Mouse (Mus musculus) kidney, postnatal 25 days (tissue): ENCODE results near the gene Olfr235.
"Not testable (repeated sequence)": the region's sequence is repeated elsewhere in the genome, so short reads cannot be mapped to it uniquely, and the experiment has no call there.

ENCODE experiments used
- DNase-seq, 2 experiments: peaks; one replicate each; pipeline ENCODE4 v3.0.0; 2021; ENCODE audit warnings: mixed read lengths in 2 of 2

Olfr235 gene

DNA sequence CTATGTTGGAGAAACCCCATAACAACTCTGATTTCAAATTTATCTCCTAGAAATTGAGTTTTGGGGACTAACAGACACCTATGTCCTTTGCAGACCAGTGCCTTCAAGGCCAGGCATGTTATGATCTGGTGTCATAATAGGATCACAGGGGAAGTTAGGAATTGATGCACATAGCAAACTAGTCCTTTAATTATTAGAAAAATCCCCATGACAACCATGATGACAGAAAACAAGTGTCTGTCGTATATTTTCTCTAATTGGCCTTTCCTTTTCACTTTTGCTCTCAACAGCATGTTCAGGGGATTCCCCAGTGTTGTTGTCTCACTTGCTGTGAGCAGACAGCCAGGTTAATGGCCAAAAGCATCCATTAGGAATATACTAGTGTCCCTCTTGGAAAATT, at the start of gene Olfr235:
Gene Olfr235, plus strand, starts transcription at position 301 of the 400 bp plus-strand sequence.
- no peak for DNase-seq

DNA sequence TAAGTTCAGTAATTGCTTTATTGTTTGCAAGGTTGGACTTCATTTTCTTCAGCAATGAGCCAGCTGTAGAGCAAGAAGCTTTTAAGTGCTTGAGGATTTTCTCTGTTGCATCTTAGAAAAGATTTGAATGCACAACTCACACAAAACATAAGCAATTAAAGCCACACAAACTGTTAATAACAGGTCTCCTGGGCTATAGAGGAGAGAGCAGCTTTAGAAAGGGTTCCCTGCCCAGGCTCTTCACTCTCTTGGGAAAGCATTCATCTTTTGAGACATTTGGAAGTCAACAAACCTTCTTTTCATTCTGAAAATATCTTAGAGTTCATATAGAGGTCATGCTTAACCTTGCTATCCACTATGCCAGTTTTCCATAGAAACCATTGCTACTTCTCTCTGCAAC, 28.3 kb upstream of the Olfr235 start, which contains the start of gene Olfr1432:
Gene Olfr1432, minus strand, starts transcription at position 101 of the 400 bp plus-strand sequence.
- DNase-seq: not testable (repeated sequence)

DNA sequence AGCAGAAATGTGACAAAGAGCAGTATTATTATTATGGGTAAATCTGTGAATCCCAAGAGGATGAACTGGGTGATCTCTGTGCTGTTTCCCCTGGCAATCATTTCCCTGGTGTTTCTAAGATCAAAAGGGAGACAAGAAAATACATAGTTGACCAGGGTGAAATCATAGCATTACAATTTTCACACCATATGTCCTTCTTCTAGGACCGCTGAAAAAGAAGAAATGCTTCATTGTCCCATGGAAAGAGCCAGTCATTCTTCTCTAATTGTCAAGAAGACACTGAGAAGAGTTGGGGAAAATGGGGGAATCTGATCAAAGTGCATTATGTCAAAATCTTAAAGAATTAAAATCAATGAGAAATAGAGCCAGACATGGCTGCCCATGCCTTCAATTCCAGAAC, 19.3 kb upstream of the Olfr235 start, which contains the start of gene Olfr262:
Gene Olfr262, minus strand, starts transcription at position 101 of the 400 bp plus-strand sequence.
- DNase-seq: no peak

DNA sequence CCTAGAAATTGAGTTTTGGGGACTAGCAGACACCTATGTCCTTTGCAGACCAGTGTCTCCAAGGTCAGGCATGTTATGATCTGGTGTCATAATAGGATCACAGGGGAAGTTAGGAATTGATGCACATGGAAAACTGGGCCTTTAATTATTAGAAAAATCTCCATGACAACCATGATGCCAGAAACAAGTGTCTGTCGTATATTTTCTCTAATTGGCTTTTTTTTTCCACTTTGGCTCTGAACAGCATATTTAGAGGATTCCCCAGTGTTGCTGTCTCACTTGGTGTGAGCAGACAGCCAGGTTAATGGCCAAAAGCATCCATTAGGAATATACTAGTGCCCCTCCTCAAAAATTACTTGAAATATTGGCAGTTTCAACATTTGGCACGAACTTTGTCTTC, 18.7 kb downstream of the Olfr235 start, which contains the start of gene Olfr1434:
Gene Olfr1434, plus strand, starts transcription at position 301 of the 400 bp plus-strand sequence.
- no peak for DNase-seq

DNA sequence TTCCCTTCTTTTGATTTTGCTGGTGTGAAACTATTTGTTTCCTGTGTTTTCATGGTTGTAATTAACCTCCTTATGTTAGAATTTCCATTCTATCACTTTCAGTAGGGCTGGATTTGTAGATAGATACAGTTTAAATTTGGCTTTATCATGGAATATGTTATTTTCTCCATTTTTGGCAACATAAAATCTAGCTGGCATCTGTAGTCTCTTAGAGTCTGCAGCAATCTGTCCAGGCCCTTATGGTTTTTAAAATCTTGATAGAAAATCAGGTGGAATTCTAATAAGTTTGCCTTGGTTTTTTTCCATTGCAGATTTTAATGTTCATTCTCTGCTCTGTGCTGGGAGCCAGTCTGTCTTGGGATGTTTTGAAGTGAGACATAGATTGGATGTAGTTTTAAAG, 32.1 kb downstream of the Olfr235 start:
- DNase-seq: no peak

DNA sequence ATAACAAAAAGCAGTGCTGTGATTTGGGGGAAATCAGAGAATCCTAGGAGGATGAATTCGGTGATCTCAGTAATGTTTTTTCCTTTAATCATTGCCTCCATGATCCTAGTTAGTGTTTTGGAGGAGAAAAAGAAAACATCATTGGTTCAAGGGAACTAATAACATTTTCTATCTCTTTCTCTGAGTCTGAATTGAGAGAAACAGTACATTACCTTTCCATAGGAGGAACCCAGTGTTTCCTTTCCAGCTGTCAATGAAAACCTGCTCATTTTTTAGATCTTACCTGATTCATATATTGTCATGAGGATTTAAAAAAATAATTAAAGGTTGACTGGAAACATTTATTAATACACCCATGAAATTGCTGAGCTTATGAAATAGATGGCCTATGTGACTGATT, 38.2 kb downstream of the Olfr235 start, which contains the start of gene Olfr1436:
Gene Olfr1436, minus strand, starts transcription at position 101 of the 400 bp plus-strand sequence.
- DNase-seq: not testable (repeated sequence)
